Mouse (Mus musculus) bone marrow macrophage, adult 2 months (primary cell): ENCODE data around the gene Gpr87.

Experiments
- CTCF ChIP-seq: IDR thresholded peaks from 2 replicates; pipeline ENCODE4 v1.5.1; 2012; ENCODE audit warnings: low read depth, mild to moderate bottlenecking, low read length, moderate library complexity
- POLR2A ChIP-seq: IDR thresholded peaks from 2 replicates; pipeline ENCODE4 v1.6.1; 2012; ENCODE audit warnings: mild to moderate bottlenecking, low read depth, low read length, borderline replicate concordance

GRCm38 (mm10) chr3:59131966-59132365 is 62.9 kb downstream of the Gpr87 start:
- TF ChIP-seq CTCF (no peak), POLR2A (no peak)
